Mouse (Mus musculus) adrenal gland, adult 2 months (tissue): Measurements from ENCODE around the gene Dach2. TPM values are rescaled to one million over a fixed set of nuclear protein-coding genes. Genes with fewer than 3 reads are reported as not detected.
A peak's percentile ranks its signal among the peaks of the same experiment; 100 is the strongest.
"Not testable (repeated sequence)": the region's sequence is repeated elsewhere in the genome, so short reads cannot be mapped to it uniquely, and the experiment has no call there.

Source experiments
- DNase-seq: peaks from one replicate; pipeline ENCODE4 v3.0.0; 2021
- long read RNA-seq: library from polyadenylated mRNA; stranded (forward); transcript quantifications from one replicate; pipeline ENCODE4 v2.0.0, GENCODE M21; 2021
- polyA plus RNA-seq: library from polyadenylated mRNA; depleted of rRNA; stranded (reverse); fragments of >200 nt; gene quantifications from 2 replicates; pipeline ENCODE4 v1.2.3, GENCODE M21; 2012; rRNA removed
- total RNA-seq, 2 experiments: library from RNA; stranded (reverse); gene quantifications; 2 replicates each; pipeline ENCODE4 v1.2.3; 2021

Gene Dach2
- total RNA-seq = 1 to 10 TPM in 1 of 2 experiments, under 1 TPM in 1; 0.78 to 1.0 TPM
- polyA plus RNA-seq = 0.07 TPM in 1 of 2 replicates, not detected in the other
- long read RNA-seq, partial matches to known transcripts = 0 of 1 reads
- long read RNA-seq, other reads (novel, unspliced or antisense) = 1 of 1 reads

- DNase-seq = no peak
These were observed at the start of gene Dach2 for GRCm38 (mm10) chrX:113297404-113297803. Dach2 (plus strand) TSS chrX:113297510.

- not testable (repeated sequence) for DNase-seq
These were observed 44.9 kb upstream of the Dach2 start for GRCm38 (mm10) chrX:113252427-113252826.

- peak; percentile 55 for DNase-seq
These were observed 721 bp downstream of the Dach2 start for GRCm38 (mm10) chrX:113298031-113298430.

GRCm38 (mm10) chrX:113298468-113298867, 1.2 kb downstream of the Dach2 start:
- DNase-seq = no peak

GRCm38 (mm10) chrX:113304323-113304722, 7.0 kb downstream of the Dach2 start:
- DNase-seq = no peak

- DNase-seq = no peak
These were observed 40.8 kb downstream of the Dach2 start for GRCm38 (mm10) chrX:113338143-113338542.

GRCm38 (mm10) chrX:113394417-113394816, 97.1 kb downstream of the Dach2 start:
- DNase-seq = no peak

- no peak for DNase-seq
These were observed 111.4 kb downstream of the Dach2 start for GRCm38 (mm10) chrX:113408756-113409155.

- no peak for DNase-seq
These were observed 124.3 kb downstream of the Dach2 start for GRCm38 (mm10) chrX:113421517-113422187.

- DNase-seq = no peak
These were observed 184.8 kb downstream of the Dach2 start for GRCm38 (mm10) chrX:113482131-113482530.

- no peak for DNase-seq
These were observed 247.8 kb downstream of the Dach2 start for GRCm38 (mm10) chrX:113545106-113545505.

- DNase-seq = no peak
These were observed 266.6 kb downstream of the Dach2 start for GRCm38 (mm10) chrX:113563897-113564296.

GRCm38 (mm10) chrX:113666069-113666468, 368.8 kb downstream of the Dach2 start:
- no peak for DNase-seq

- no peak for DNase-seq
These were observed 389.9 kb downstream of the Dach2 start for GRCm38 (mm10) chrX:113687163-113687562.

- no peak for DNase-seq
These were observed 415.1 kb downstream of the Dach2 start for GRCm38 (mm10) chrX:113712363-113712762.

- DNase-seq = no peak
These were observed 426.8 kb downstream of the Dach2 start for GRCm38 (mm10) chrX:113724124-113724523.

- no peak for DNase-seq
These were observed 449.8 kb downstream of the Dach2 start for GRCm38 (mm10) chrX:113747122-113747521.

- DNase-seq = no peak
These were observed 495.0 kb downstream of the Dach2 start for GRCm38 (mm10) chrX:113792264-113792663.

- DNase-seq = no peak
These were observed 513.1 kb downstream of the Dach2 start for GRCm38 (mm10) chrX:113810369-113810768.

- no peak for DNase-seq
These were observed 529.5 kb downstream of the Dach2 start for GRCm38 (mm10) chrX:113826810-113827209.

GRCm38 (mm10) chrX:113833062-113833461, 535.8 kb downstream of the Dach2 start:
- no peak for DNase-seq

- DNase-seq = no peak
These were observed 570.7 kb downstream of the Dach2 start for GRCm38 (mm10) chrX:113867835-113868495.
